Mouse (Mus musculus) heart, postnatal 14 days (tissue): ENCODE results near the gene Rab3a. TPM values are rescaled to one million over a fixed set of nuclear protein-coding genes. Genes with fewer than 3 reads are reported as not detected.
A peak's percentile ranks its signal among the peaks of the same experiment; 100 is the strongest.

Source experiments
- DNase-seq, 2 experiments: peaks; one replicate each; pipeline ENCODE4 v3.0.0; 2021 to 2022
- intact Hi-C: fragments of 180-260 bp; cut with DNase I; formaldehyde crosslinking; loops from one replicate; pipeline ENCODE4 v1.15.1; 2025
- total RNA-seq, 2 experiments: library from RNA; stranded (reverse); gene quantifications; 2 replicates each; pipeline ENCODE4 v1.2.3; 2021

The Rab3a gene
- total RNA-seq, 2 experiments from 2014 or later, result 51.6 to 51.9 TPM

- no peak for DNase-seq
- intact Hi-C loops, result no loop called here
Measured at GRCm38 (mm10) chr8:70756476-70757040, 2.1 kb downstream of the Rab3a start.

GRCm38 (mm10) chr8:70757523-70758307, 3.2 kb downstream of the Rab3a start:
- no peak for DNase-seq
- intact Hi-C loops, result no loop called here

- DNase-seq, result no peak
- intact Hi-C loops, result no loop called here
Measured at GRCm38 (mm10) chr8:70758308-70758615, 3.8 kb downstream of the Rab3a start.

- intact Hi-C loops, result no loop called here
- DNase-seq, result no peak
Measured at GRCm38 (mm10) chr8:70758616-70759561, 4.4 kb downstream of the Rab3a start.

GRCm38 (mm10) chr8:70760350-70760749, 5.9 kb downstream of the Rab3a start:
- intact Hi-C loops, result no loop called here

GRCm38 (mm10) chr8:70760775-70761406, 6.4 kb downstream of the Rab3a start, which contains the start of gene Mpv17l2:
Mpv17l2 (minus strand) TSS chr8:70760946.
- peak; percentile 93 for DNase-seq
- intact Hi-C loops, result no loop called here

More at GRCm38 (mm10) chr8:70760350-70760749, 5.9 kb downstream of the Rab3a start:
- DNase-seq, result no peak

GRCm38 (mm10) chr8:70762118-70762517, 7.6 kb downstream of the Rab3a start:
- DNase-seq, result peak in 1 of 2 experiments; percentile 14
- intact Hi-C loops, result no loop called here

- intact Hi-C loops, result no loop called here
- DNase-seq, result peak in 1 of 2 experiments; percentile 73
Measured at GRCm38 (mm10) chr8:70763354-70763753, 8.9 kb downstream of the Rab3a start.

GRCm38 (mm10) chr8:70764026-70764425, 9.5 kb downstream of the Rab3a start:
- no peak for DNase-seq
- intact Hi-C loops, result no loop called here

GRCm38 (mm10) chr8:70764676-70765075, 10.2 kb downstream of the Rab3a start:
- intact Hi-C loops, result no loop called here
- DNase-seq, result no peak

- no peak for DNase-seq
- intact Hi-C loops, result no loop called here
Measured at GRCm38 (mm10) chr8:70765329-70765728, 10.8 kb downstream of the Rab3a start.

- intact Hi-C loops, result no loop called here
- DNase-seq, result no peak
Measured at GRCm38 (mm10) chr8:70765838-70766570, 11.5 kb downstream of the Rab3a start.

GRCm38 (mm10) chr8:70766571-70767440, 12.3 kb downstream of the Rab3a start:
- intact Hi-C loops, result no loop called here
- peak; percentile 60 to 63 for DNase-seq

GRCm38 (mm10) chr8:70767503-70767902, 13.0 kb downstream of the Rab3a start:
- intact Hi-C loops, result no loop called here
- no peak for DNase-seq

GRCm38 (mm10) chr8:70768231-70768776, 13.8 kb downstream of the Rab3a start:
- no peak for DNase-seq
- intact Hi-C loops, result no loop called here

- intact Hi-C loops, result loop anchor here (1.0 kb wide), 1 partner anchor 49 kb away; no protein-coding TSS in a partner anchor
- DNase-seq, result no peak
Measured at GRCm38 (mm10) chr8:70768956-70769355, 14.5 kb downstream of the Rab3a start.

GRCm38 (mm10) chr8:70769359-70769758, 14.9 kb downstream of the Rab3a start:
- intact Hi-C loops, result loop anchor here (1.0 kb wide), 1 partner anchor 49 kb away; no protein-coding TSS in a partner anchor
- peak; percentile 97 to 98 for DNase-seq

GRCm38 (mm10) chr8:70769858-70770257, 15.4 kb downstream of the Rab3a start:
- intact Hi-C loops, result loop anchor here (1.0 kb wide), 1 partner anchor 50 kb away; no protein-coding TSS in a partner anchor
- DNase-seq, result no peak
